Mouse (Mus musculus) limb, embryonic 13.5 days (tissue): ENCODE data around the gene Sh3pxd2a. TPM values are rescaled to one million over a fixed set of nuclear protein-coding genes. Genes with fewer than 3 reads are reported as not detected.

Experiments
- ATAC-seq: fragments of 200-750 bp; cut with Nextera tagmentation; 2 replicates; pipeline ENCODE4 v1.8.0; 2017; ENCODE audit warnings: low read depth, moderate number of reproducible peaks, moderate TSS enrichment; ENCODE audit not compliant: low FRiP score
- H3K27ac ChIP-seq: fragments of 300-500 bp; sonication (generic); 2 replicates; pipeline ENCODE4 v1.5.1; 2015; ENCODE audit warnings: inconsistent platforms, mild to moderate bottlenecking, moderate library complexity
- H3K27me3 ChIP-seq: fragments of 300-500 bp; sonication (generic); 2 replicates; pipeline ENCODE4 v1.6.1; 2015; ENCODE audit warnings: mild to moderate bottlenecking, inconsistent platforms
- H3K36me3 ChIP-seq: fragments of 300-500 bp; sonication (generic); 2 replicates; pipeline ENCODE4 v1.6.1; 2015; ENCODE audit warnings: inconsistent platforms, mild to moderate bottlenecking, moderate library complexity
- H3K4me1 ChIP-seq: fragments of 300-500 bp; sonication (generic); 2 replicates; pipeline ENCODE4 v1.6.1; 2015; ENCODE audit warnings: inconsistent platforms
- H3K4me2 ChIP-seq: fragments of 300-500 bp; sonication (generic); replicated peaks from 2 replicates; pipeline ENCODE4 v1.6.1; 2015; ENCODE audit warnings: inconsistent platforms, mild to moderate bottlenecking, moderate library complexity
- H3K4me3 ChIP-seq: fragments of 300-500 bp; sonication (generic); 2 replicates; pipeline ENCODE4 v1.5.1; 2015; ENCODE audit warnings: moderate library complexity, mild to moderate bottlenecking, inconsistent platforms
- H3K9ac ChIP-seq: fragments of 300-500 bp; sonication (generic); 2 replicates; pipeline ENCODE4 v1.6.1; 2015; ENCODE audit warnings: mild to moderate bottlenecking, inconsistent platforms
- H3K9me3 ChIP-seq: fragments of 300-500 bp; sonication (generic); 2 replicates; pipeline ENCODE4 v1.6.1; 2016; ENCODE audit warnings: inconsistent platforms
- WGBS: fragments of 180-500 bp; shearing (Covaris S2); methylation state at CpG from one replicate; pipeline ENCODE4 v1.1.7; 2015; 5-methylcytosine and 5-hydroxymethylcytosine counted together
- polyA plus RNA-seq: library from polyadenylated mRNA; unstranded; fragments of >200 nt; fragmentation: Nextera tagmentation; extraction: Ambion mirVana; gene quantifications from 2 replicates; pipeline ENCODE4 v1.2.1, GENCODE M21; 2015

Gene Sh3pxd2a
- polyA plus RNA-seq, 1 experiment from 2014 or later, result 10.1 TPM

DNA sequence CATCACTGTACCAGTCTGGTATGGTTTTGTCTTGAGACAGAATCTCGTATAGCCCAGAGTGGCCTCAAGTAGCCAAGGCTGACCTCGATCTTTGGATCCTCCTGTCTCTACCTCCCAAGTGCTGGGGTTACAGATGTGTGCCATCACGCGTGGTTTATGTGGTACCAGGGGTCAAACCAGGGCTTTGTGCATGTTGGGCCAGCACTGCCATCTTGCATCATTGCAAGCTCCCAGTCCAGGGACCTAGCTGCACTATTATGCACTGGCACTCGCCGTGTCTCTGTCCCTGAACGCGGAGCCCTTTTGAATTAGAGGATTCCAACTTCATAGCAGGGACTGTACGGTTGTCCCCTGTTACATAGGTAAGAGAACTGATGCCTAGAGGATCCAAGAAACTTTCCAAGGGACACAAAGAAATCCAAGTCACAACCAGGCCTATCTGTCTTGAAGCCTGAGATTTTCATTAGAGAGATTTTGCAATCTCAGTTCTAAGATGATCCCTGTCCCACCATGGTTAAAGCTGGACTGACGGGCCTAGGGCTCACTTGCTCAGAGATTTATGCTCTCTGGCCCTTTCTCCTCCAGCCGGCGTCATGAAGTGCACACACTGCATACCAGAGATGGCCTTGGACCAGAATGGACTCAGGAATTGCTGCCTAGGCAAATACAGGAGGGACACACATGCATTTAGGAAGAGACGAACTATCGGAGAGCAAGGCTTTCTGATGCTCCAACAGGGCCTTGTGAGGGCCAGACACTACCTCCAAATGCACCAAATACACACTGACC lies 157.9 kb downstream of the Sh3pxd2a start:
- H3K4me3 ChIP-seq, result no peak overlapping the region
- H3K9me3 ChIP-seq, result no peaks in the 10 kb centered on the region
- no peak overlapping the region for H3K27ac ChIP-seq
- H3K36me3 ChIP-seq, result peaks cover 79% of the 10 kb centered on the region
- H3K9ac ChIP-seq, result no peak overlapping the region
- ATAC-seq, result no peak
- H3K4me2 ChIP-seq, result no peak overlapping the region
- H3K27me3 ChIP-seq, result no peaks in the 10 kb centered on the region
- WGBS, result 85% methylated on average over 14 of the region's 14 CpGs
- peaks cover 56% of the 10 kb centered on the region for H3K4me1 ChIP-seq

DNA sequence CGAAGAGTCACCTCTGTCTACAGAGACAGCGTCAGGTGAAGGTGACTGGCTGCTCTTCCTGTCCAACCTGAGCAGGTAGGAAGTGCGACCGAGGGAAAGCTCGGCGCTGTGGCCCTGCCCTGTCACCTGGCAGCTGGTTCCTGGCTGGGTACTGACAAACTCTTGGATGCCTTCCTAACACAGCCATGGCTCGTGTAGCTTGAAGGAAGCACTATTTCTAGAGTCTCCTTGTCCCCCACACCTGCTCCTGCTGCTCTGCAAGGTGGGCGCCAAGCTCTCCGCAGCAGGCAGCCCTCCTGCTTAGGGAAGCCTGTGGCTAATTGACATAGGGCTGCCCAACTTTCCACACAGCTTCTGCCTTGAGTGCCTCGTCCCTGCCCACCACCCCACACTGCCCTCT lies 158.8 kb downstream of the Sh3pxd2a start:
- H3K4me3 ChIP-seq, result no peak overlapping the region
- H3K9me3 ChIP-seq, result no peaks in the 10 kb centered on the region
- peaks cover 76% of the 10 kb centered on the region for H3K36me3 ChIP-seq
- no peak for ATAC-seq
- no peak overlapping the region for H3K9ac ChIP-seq
- H3K27me3 ChIP-seq, result no peaks in the 10 kb centered on the region
- H3K4me1 ChIP-seq, result peaks cover 57% of the 10 kb centered on the region
- no peak overlapping the region for H3K4me2 ChIP-seq
- WGBS, result 92% methylated on average over 10 of the region's 10 CpGs
- no peak overlapping the region for H3K27ac ChIP-seq

DNA sequence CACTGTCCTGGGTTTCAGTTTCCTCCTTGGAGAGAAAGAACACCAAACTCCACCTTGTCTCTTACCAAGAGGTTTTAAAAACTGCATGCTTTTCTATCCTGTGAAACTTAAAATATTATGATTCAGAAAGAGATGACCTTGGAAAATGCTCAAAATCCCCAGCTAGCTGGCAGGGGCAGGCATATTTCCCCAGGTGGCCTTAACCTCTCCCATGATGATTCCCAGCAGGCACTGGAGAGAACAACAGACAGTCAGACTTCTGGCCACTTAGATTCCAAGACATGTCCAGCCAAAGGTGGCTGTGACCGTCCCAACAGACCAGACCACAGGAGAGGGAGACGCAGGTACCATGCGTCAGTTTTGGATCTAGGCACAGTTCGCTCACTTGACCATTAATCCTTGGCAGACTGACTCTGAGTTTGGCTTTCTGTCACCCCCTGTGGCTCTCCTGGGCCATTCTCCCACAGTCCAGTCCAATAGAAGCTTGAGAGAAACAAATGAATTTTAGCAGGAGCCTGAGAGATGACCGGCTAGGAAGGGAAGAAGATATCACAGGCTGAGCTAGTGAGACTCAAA lies 159.9 kb downstream of the Sh3pxd2a start:
- H3K27ac ChIP-seq, result 0 out of 2 replicates have a peak overlapping the region, but pooled peaks have one; percentile 6
- H3K4me2 ChIP-seq, result no peak overlapping the region
- no peak for ATAC-seq
- peaks cover 79% of the 10 kb centered on the region for H3K36me3 ChIP-seq
- H3K27me3 ChIP-seq, result no peaks in the 10 kb centered on the region
- H3K4me1 ChIP-seq, result peaks cover 52% of the 10 kb centered on the region
- no peak overlapping the region for H3K4me3 ChIP-seq
- no peak overlapping the region for H3K9ac ChIP-seq
- 92% methylated on average over 5 of the region's 5 CpGs for WGBS
- no peaks in the 10 kb centered on the region for H3K9me3 ChIP-seq

DNA sequence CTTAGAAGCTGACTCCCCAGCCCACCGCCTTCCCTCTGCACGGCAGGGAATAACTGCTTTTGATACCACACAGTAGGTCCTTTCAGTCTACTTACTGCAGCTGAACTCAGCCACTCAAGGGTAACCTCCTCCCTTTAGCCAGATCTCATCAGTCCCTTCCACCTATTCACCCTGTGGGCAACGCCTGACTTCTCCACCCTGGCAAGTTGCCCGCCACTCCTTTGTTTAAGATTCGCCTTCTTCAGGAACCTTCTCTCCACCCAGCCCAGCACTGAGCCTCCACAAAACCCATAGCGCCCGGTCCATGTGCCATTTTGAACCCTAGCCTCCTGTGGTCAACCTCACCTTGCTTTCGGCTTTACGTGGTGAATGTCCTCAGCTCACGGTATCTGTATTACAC lies 161.1 kb downstream of the Sh3pxd2a start:
- H3K27ac ChIP-seq, result peak overlapping the region; percentile 82; the same call in 1 of the 2 replicates
- no peak overlapping the region for H3K4me2 ChIP-seq
- H3K36me3 ChIP-seq, result peaks cover 85% of the 10 kb centered on the region
- peaks cover 58% of the 10 kb centered on the region for H3K4me1 ChIP-seq
- 89% methylated on average over 10 of the region's 10 CpGs for WGBS
- ATAC-seq, result no peak
- no peaks in the 10 kb centered on the region for H3K27me3 ChIP-seq
- H3K4me3 ChIP-seq, result no peak overlapping the region
- no peaks in the 10 kb centered on the region for H3K9me3 ChIP-seq
- no peak overlapping the region for H3K9ac ChIP-seq

DNA sequence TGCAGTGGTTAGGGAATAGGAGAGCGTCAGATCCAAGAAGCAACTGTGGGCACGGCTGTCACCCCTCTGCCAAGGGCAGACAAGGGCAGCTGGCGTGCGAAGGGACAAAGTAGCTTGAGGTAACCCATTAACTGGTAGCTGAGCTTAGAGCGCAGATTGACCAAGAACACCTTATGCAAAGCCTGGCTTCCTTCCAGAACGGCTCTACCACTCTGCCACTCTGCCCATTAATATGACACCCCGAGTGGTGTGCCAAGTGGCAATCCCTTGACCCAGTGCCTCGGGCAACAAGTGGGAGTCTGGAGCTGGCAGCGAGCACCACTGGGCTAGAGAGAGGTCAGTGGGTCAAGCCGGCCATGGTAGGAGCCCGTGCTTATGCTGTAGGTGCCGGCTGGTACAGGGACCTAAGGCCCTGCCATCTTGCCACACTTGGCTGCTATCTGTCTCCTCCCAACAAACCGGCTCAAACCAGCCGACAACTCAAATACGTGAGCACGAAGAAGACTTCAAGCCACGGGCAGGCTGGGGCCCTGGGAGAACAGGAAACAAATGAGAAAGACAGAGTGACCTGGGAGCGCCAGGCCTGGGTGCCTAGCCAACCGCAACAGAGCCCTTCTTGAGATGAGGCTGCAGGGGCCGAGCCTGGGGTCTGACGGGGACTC lies 161.9 kb downstream of the Sh3pxd2a start:
- H3K27ac ChIP-seq, result peak overlapping the region; percentile 82
- ATAC-seq, result no peak
- peak overlapping the region; percentile 46 for H3K9ac ChIP-seq
- no peaks in the 10 kb centered on the region for H3K9me3 ChIP-seq
- H3K27me3 ChIP-seq, result no peaks in the 10 kb centered on the region
- peaks cover 66% of the 10 kb centered on the region for H3K4me1 ChIP-seq
- no peak overlapping the region for H3K4me3 ChIP-seq
- 68% methylated on average over 21 of the region's 21 CpGs for WGBS
- peak overlapping the region; percentile 47 for H3K4me2 ChIP-seq
- peaks cover 83% of the 10 kb centered on the region for H3K36me3 ChIP-seq

DNA sequence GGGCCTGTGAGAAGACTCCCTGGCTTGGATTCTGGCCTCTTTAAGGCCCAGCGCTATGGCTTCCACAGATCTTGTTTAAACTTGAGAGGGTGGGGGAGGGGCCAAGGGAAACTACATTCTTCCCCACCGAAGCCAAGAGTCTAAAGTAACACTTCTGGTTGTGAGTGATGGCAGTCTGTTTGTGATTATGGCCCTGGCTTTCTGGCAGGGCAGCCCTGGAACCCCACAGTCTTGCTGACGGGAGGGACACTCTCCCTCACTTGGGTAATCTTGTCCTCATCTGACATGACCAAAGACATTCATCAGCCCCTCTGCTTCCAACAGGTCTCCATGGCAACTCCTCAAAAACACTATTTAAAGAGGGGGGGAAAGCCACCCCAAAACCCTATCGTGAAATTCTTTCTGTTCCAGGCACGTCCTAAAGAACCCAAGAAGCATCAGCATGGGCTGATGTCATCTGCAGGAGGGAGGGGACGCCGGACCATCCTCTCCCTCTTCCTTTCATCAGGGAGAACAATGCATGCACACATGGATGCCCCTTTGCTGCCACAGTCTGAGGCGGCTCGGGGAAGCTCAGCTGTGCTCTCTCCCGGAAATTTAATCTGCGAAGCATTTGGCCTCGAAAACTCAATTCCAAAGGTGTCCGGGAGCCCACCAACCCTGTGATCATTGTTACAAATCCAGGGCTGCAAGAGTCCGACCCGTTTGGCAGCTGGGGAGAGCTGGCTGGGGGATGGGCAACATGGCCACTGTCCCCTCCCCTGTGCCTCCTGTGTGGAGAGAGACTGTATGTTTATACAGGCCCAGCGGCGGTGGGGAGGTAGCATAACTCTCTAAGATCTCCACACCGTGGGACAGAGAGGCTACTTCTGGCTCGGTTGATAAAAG lies 162.7 kb downstream of the Sh3pxd2a start:
- H3K27ac ChIP-seq, result peak overlapping the region; percentile 82
- H3K4me1 ChIP-seq, result peaks cover 69% of the 10 kb centered on the region
- peak overlapping the region; percentile 46 for H3K9ac ChIP-seq
- peak overlapping the region; percentile 47 for H3K4me2 ChIP-seq
- ATAC-seq, result peak; percentile 78
- no peaks in the 10 kb centered on the region for H3K9me3 ChIP-seq
- H3K4me3 ChIP-seq, result no peak overlapping the region
- H3K36me3 ChIP-seq, result peaks cover 83% of the 10 kb centered on the region
- 12% methylated on average over 19 of the region's 19 CpGs for WGBS
- no peaks in the 10 kb centered on the region for H3K27me3 ChIP-seq

DNA sequence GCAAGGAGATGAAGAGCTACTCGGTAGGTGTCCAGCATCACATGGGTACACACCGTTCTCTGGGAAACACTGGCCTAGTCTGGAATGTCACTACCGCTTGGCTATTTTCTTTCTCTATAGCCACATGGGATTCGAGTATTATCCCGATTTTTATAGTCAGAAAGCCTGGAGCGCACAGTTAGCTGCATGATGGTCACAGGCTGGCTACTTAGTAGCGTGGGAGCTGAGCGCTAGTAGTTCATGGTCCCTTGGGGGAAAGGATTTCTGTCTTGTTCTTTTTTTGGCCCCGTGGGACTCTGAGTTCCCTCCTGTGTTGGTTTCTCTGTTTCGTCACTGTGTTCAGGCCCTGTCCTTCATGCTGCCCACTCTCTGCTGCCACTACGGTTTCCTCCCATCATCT lies 166.1 kb downstream of the Sh3pxd2a start:
- Histone ChIP-seq H3K27me3 (no peaks in the 10 kb centered on the region), H3K36me3 (peaks cover 78% of the 10 kb centered on the region), H3K4me3 (no peak overlapping the region), H3K9me3 (no peaks in the 10 kb centered on the region), H3K4me2 (no peak overlapping the region), H3K27ac (peak overlapping the region; percentile 55; the same call in 1 of the 2 replicates), H3K9ac (no peak overlapping the region), H3K4me1 (peaks cover 62% of the 10 kb centered on the region)
- ATAC-seq, result no peak
- 75% methylated on average over 11 of the region's 11 CpGs for WGBS

DNA sequence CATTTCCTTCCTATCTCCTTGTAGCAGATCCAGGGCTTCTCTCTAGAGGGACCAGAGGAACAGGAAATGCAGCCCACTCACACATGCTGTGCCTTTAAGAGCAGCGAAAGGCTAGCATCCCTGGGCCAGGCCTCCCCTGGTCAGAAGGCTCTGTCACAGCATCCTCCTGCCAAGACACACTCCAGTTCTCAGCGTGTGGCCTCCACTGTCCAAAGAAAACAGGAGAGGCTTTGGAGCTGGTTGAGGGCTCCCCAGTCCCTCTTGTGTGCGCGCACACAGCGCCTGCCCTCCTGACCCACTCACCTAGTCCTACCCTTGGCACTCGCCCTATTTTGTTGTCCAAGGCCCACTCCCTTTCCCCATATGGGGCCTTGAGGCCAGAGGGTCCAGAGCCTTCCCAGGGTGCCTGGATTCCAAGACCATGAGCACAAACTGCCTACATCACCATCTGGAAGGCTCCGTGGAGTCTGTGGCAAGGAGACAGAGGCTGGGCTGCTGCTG lies 171.7 kb downstream of the Sh3pxd2a start:
- 47% methylated on average over 7 of the region's 7 CpGs for WGBS
- Histone ChIP-seq H3K27ac (peak overlapping the region; percentile 72; the same call in 1 of the 2 replicates), H3K4me2 (no peak overlapping the region), H3K27me3 (no peaks in the 10 kb centered on the region), H3K4me1 (peaks cover 40% of the 10 kb centered on the region), H3K9ac (peak overlapping the region; percentile 45; the same call in 1 of the 2 replicates), H3K4me3 (no peak overlapping the region), H3K9me3 (no peaks in the 10 kb centered on the region), H3K36me3 (peaks cover 80% of the 10 kb centered on the region)
- no peak for ATAC-seq

DNA sequence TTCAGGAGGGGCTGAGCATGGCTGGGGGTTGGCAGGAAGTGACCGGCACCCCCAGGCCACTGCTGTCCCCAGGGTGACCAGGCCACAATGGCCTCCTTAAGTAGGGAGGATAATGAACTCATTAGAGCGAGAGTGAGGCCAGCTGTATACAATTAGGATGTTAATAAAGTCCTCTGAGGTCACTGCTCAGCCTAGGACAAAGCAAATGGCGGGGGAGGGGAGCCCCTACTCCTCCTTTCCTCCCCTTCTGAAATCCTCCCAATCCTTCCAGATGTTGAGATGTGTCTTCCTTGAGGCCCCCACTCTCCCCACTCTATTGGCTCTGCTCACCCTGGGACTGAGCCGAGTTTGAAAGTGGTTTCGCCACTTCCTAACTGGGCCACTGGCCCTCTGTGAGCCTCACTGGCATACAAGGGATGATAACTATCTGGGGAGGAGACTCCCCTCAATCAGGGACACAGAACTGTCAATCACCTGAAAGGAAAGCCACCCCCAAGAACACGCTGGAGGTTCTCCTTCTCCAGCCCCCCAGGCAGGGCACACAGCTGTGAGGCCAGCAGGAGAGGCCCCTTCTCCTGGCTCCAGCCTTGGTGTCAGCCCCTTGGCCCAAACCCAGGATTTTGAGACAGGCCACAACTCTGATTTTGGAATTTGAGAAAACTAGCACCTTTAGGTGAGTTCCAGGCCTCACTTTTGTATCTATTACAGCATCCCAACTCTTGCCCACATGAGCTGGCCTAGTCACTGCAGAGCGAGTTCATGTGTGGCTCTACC lies 172.7 kb downstream of the Sh3pxd2a start:
- Histone ChIP-seq H3K9ac (peak overlapping the region; percentile 45; the same call in 1 of the 2 replicates), H3K27me3 (no peaks in the 10 kb centered on the region), H3K27ac (peak overlapping the region; percentile 72; the same call in 1 of the 2 replicates), H3K4me2 (0 out of 2 replicates have a peak overlapping the region, but pooled peaks have one; percentile 7), H3K4me3 (no peak overlapping the region), H3K36me3 (peaks cover 80% of the 10 kb centered on the region), H3K4me1 (peaks cover 36% of the 10 kb centered on the region), H3K9me3 (no peaks in the 10 kb centered on the region)
- peak; percentile 33; the same call in 1 of the 2 replicates for ATAC-seq
- 28% methylated on average over 7 of the region's 7 CpGs for WGBS

DNA sequence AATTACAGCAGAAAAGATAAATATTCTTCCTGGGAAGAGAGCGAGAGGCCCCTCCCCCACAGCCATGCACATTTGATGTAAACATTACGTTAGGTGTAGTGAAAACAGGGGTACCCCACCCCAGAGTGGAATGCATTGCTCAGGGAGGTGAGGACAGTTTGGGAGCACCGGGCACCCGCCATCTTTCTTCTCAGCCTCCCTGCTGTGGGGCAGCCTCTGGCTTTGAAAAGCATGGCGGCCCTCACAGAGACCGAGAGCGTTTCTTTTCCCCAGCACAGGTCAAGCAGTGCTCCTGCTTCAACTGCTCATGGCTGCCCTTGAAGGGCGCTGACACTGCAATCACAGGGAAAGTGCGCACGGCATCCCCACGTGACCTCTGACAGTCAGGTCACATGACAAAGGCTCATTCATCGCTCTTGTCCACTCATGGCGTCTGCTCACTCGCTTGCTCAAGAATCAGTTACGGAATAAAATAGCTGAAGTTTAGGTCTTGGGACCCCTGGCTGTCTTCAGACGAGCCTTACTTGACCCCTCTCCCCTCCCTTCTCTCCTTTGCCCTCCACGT lies 177.2 kb downstream of the Sh3pxd2a start:
- H3K4me2 ChIP-seq, result no peak overlapping the region
- no peak overlapping the region for H3K9ac ChIP-seq
- no peaks in the 10 kb centered on the region for H3K9me3 ChIP-seq
- H3K36me3 ChIP-seq, result peaks cover 91% of the 10 kb centered on the region
- H3K4me1 ChIP-seq, result peaks cover 16% of the 10 kb centered on the region
- no peak for ATAC-seq
- H3K4me3 ChIP-seq, result no peak overlapping the region
- WGBS, result 80% methylated on average over 17 of the region's 17 CpGs
- no peak overlapping the region for H3K27ac ChIP-seq
- H3K27me3 ChIP-seq, result no peaks in the 10 kb centered on the region
